ENCODE assay signal across 30 mouse cellular contexts in the genomic region with DNA sequence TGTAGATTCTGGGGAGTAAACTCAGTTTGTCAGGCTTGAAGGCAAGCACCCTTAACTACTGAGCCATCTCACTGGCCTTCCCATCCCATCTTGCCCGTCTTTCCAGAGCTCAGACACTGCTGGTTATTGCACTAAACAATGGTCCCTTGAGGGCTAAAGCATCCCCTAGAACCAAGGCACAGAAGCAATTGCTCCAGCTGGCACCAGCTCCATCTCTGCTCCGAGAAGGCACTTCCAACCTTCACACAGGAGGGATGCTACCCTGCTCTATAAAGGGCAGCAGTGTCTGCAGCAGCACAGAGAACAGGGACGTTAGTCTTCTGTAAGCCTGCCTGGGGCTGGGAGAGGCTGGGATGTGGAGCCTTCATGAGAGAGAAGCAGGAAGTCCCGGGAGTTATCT. TPM values are rescaled to one million over a fixed set of nuclear protein-coding genes. Genes with fewer than 3 reads are reported as not detected.
"Had no signal": no experiment of that assay in that cellular context is flagged by ENCODE, and none has a peak within 500 bp of the region (broad histone marks: within the 10 kb centered on the region; RNA-seq: fewer than 3 reads in every experiment).

A gene (plus strand): TSS at position 301 of the 400 bp plus-strand sequence.

- H3K27ac ChIP-seq: embryonic facial prominence, embryonic 10.5 days; embryonic facial prominence, embryonic 12.5 days; embryonic facial prominence, embryonic 13.5 days; embryonic facial prominence, embryonic 15.5 days; forebrain, embryonic 10.5 days; forebrain, embryonic 12.5 days; forebrain, embryonic 13.5 days; forebrain, embryonic 15.5 days; heart, adult 2 months; heart, embryonic 10.5 days had no signal

- DNase-seq: cerebellum, adult 2 months; cerebellum, adult 8-10 months; cerebellum, adult 9-10 months; cerebellum, adult 9-11 months; cerebellum, postnatal 10 days; cerebellum, postnatal 14 days; cerebellum, postnatal 25 days; cerebellum, postnatal 36 days; embryo, embryonic 11 days; forebrain, postnatal 0 days; gastrocnemius, postnatal 10 days; gastrocnemius, postnatal 14 days; gastrocnemius, postnatal 25 days; gastrocnemius, postnatal 36 days; heart, adult 18-20 months; heart, adult 2 months had no signal

- H3K4me3 ChIP-seq: embryonic facial prominence, embryonic 10.5 days; embryonic facial prominence, embryonic 12.5 days; embryonic facial prominence, embryonic 13.5 days; embryonic facial prominence, embryonic 15.5 days; erythroblast, embryonic 14.5 days; forebrain, embryonic 10.5 days; forebrain, embryonic 12.5 days; forebrain, embryonic 13.5 days; forebrain, embryonic 15.5 days; heart, adult 2 months; heart, embryonic 10.5 days had no signal

RNA-seq across cellular contexts. Expression of the gene that starts here (rescaled TPM):
- total RNA-seq: common myeloid progenitor, adult 5-6 weeks; forebrain, postnatal 0 days; gastrocnemius, adult 18-20 months; gastrocnemius, postnatal 10 days; gastrocnemius, postnatal 14 days; gastrocnemius, postnatal 25 days; gastrocnemius, postnatal 36 days; gastrocnemius, postnatal 4 days; granulocyte monocyte progenitor cell, adult 5-6 weeks; heart, adult 18-20 months; heart, adult 2 months had no signal
